Mouse (Mus musculus) erythroblast, embryonic 14.5 days (primary cell): Measurements from ENCODE around the gene Pitpna. TPM values are rescaled to one million over a fixed set of nuclear protein-coding genes. Genes with fewer than 3 reads are reported as not detected.
A peak's percentile ranks its signal among the peaks of the same experiment; 100 is the strongest.

Experiments
- H3K27me3 ChIP-seq: 2 replicates; pipeline ENCODE4 v1.6.1; 2012; ENCODE audit warnings: inconsistent platforms; ENCODE audit not compliant: control insufficient read depth
- H3K36me3 ChIP-seq: 2 replicates; pipeline ENCODE4 v1.6.1; 2012; ENCODE audit warnings: mild to moderate bottlenecking, inconsistent platforms; ENCODE audit not compliant: control insufficient read depth
- H3K4me1 ChIP-seq: 2 replicates; pipeline ENCODE4 v1.6.1; 2012; ENCODE audit warnings: inconsistent platforms; ENCODE audit not compliant: control insufficient read depth
- H3K4me3 ChIP-seq: replicated peaks from 2 replicates; pipeline ENCODE3; 2012; ENCODE audit warnings: moderate library complexity, mild to moderate bottlenecking, inconsistent platforms
- H3K9me3 ChIP-seq: 2 replicates; pipeline ENCODE4 v1.6.1; 2012; ENCODE audit warnings: low read length, inconsistent platforms, mixed read lengths; ENCODE audit not compliant: control insufficient read depth
- GATA1 ChIP-seq: IDR thresholded peaks from 2 replicates; pipeline ENCODE4 v1.6.1; 2012; ENCODE audit warnings: low read length, inconsistent platforms, mixed read lengths
- TAL1 ChIP-seq: IDR thresholded peaks from 3 replicates; pipeline ENCODE4 v1.6.1; 2012; ENCODE audit warnings: low read length, inconsistent platforms, mixed read lengths
- polyA plus RNA-seq: library from polyadenylated mRNA; stranded (reverse); fragments of >175 nt; gene quantifications from 2 replicates; pipeline ENCODE4 v1.2.3, GENCODE M21; 2012

Gene Pitpna
- polyA plus RNA-seq, 1 experiment: 2.7 TPM

GRCm38 (mm10) chr11:75620136-75620780 is 32.4 kb downstream of the Pitpna start:
- TF ChIP-seq TAL1 (no peak), GATA1 (no peak)
- no peaks in the 10 kb centered on the region for H3K9me3 ChIP-seq
- H3K36me3 ChIP-seq: peaks cover 73% of the 10 kb centered on the region
- H3K4me3 ChIP-seq: no peak overlapping the region
- H3K4me1 ChIP-seq: peaks cover 1% of the 10 kb centered on the region; the same call in 1 of the 2 replicates
- H3K27me3 ChIP-seq: no peaks in the 10 kb centered on the region

DNA sequence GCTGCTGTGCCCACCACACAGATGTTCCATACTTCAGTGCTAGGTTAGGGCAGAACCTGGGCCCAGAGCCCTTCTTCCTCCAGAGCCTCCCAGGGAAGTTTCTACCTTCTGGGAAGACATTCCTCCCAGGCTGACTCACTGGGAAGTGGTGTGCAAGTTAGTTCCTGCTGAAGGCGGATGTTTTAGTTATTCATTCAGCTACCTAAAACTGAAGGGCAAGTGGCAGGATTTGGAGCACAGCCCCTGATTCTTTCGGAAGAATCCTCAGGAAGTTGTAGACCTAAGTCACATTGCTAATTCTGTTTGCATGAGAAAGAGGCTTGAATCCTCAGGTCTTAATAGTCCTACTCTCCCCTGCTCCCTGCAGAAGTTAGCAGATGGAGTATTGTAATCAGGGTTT is 33.5 kb downstream of the Pitpna start:
- H3K4me3 ChIP-seq: no peak overlapping the region
- peaks cover 1% of the 10 kb centered on the region; the same call in 1 of the 2 replicates for H3K4me1 ChIP-seq
- TF ChIP-seq GATA1: no peak
- TF ChIP-seq TAL1: no peak
- no peaks in the 10 kb centered on the region for H3K27me3 ChIP-seq
- H3K36me3 ChIP-seq: peaks cover 80% of the 10 kb centered on the region
- no peaks in the 10 kb centered on the region for H3K9me3 ChIP-seq

GRCm38 (mm10) chr11:75622588-75623329 is 34.9 kb downstream of the Pitpna start:
- H3K36me3 ChIP-seq: peaks cover 84% of the 10 kb centered on the region

DNA sequence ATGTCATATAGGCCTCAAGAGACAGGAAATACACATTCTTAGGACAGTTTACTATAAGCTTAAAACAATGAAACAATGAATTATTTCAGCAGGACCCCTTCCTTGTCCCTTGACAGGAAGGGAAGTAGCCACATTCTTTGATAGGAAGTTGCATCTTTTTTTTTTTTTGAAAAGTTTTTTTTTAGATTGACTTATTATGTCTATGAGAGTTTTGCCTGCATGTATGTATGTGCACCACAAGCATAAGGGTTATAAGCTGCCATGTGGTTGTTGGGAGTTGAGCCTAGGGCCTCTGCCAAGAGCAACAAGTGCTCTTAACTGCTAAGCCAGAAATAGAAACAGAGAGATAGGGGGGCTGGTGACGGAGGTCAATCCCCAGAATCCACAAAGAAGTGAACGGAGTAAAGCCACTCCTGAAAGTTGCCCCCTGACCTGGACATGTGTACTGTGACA is 36.2 kb downstream of the Pitpna start:
- no peak for TF ChIP-seq GATA1
- no peak for TF ChIP-seq TAL1
- peaks cover 82% of the 10 kb centered on the region for H3K36me3 ChIP-seq
- no peak overlapping the region for H3K4me3 ChIP-seq
- no peaks in the 10 kb centered on the region for H3K9me3 ChIP-seq
- H3K4me1 ChIP-seq: peaks cover 1% of the 10 kb centered on the region
- no peaks in the 10 kb centered on the region for H3K27me3 ChIP-seq

More at GRCm38 (mm10) chr11:75622588-75623329, 34.9 kb downstream of the Pitpna start:
- no peaks in the 10 kb centered on the region for H3K27me3 ChIP-seq
- TF ChIP-seq GATA1 (no peak), TAL1 (no peak)
- H3K4me1 ChIP-seq: peaks cover 1% of the 10 kb centered on the region; the same call in 1 of the 2 replicates
- no peaks in the 10 kb centered on the region for H3K9me3 ChIP-seq
- H3K4me3 ChIP-seq: no peak overlapping the region

GRCm38 (mm10) chr11:75625820-75626219 is 37.9 kb downstream of the Pitpna start:
- Histone ChIP-seq H3K4me1 (peaks cover 14% of the 10 kb centered on the region), H3K27me3 (no peaks in the 10 kb centered on the region), H3K36me3 (peaks cover 66% of the 10 kb centered on the region), H3K9me3 (no peaks in the 10 kb centered on the region), H3K4me3 (no peak overlapping the region)
- TF ChIP-seq GATA1 (no peak), TAL1 (no peak)

- no peaks in the 10 kb centered on the region for H3K9me3 ChIP-seq
- no peak for TF ChIP-seq TAL1
- TF ChIP-seq GATA1: no peak
- H3K4me1 ChIP-seq: peaks cover 33% of the 10 kb centered on the region
- peak overlapping the region; percentile 70 for H3K4me3 ChIP-seq
- H3K36me3 ChIP-seq: peaks cover 59% of the 10 kb centered on the region
- no peaks in the 10 kb centered on the region for H3K27me3 ChIP-seq
Observed at GRCm38 (mm10) chr11:75630098-75630497, 42.2 kb downstream of the Pitpna start.

DNA sequence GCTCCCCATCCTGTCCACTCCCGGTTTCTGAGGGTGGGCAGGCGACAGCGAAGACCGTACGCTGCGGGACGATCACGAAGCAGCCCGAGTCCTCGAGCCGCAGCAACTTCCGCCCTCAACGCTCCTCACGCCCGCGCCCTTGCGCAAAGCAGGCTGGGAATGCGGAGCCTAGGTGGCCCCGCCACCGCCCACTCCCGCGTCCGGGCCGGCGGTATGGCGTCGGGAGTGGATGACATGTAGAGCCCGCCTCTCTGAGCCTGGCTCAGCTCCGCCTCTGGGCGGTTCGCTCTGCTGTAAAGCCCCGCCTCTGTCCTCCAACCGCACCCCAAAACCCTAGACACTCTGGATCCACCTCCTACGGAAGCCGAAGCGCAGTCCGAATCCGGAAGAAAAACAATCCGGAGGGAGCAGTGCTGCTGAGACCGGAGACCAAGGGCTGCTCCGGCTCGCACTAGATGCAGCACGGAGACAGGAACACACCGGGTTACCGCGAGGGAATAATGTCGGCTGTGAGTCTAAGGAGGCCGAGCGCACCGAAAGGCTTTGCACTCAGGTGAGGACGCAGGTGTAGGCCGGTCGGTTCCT is 42.8 kb downstream of the Pitpna start, which contains the start of gene Inpp5k:
Inpp5k (plus strand) TSS at position 344 of the 585 bp plus-strand sequence.
- Histone ChIP-seq H3K4me3 (peak within 1 kb of the TSS; percentile 70), H3K4me1 (peaks cover 33% of the 10 kb centered on the region), H3K36me3 (peaks cover 59% of the 10 kb centered on the region), H3K9me3 (no peaks in the 10 kb centered on the region), H3K27me3 (no peaks in the 10 kb centered on the region)
- TF ChIP-seq GATA1 (no peak), TAL1 (no peak)

DNA sequence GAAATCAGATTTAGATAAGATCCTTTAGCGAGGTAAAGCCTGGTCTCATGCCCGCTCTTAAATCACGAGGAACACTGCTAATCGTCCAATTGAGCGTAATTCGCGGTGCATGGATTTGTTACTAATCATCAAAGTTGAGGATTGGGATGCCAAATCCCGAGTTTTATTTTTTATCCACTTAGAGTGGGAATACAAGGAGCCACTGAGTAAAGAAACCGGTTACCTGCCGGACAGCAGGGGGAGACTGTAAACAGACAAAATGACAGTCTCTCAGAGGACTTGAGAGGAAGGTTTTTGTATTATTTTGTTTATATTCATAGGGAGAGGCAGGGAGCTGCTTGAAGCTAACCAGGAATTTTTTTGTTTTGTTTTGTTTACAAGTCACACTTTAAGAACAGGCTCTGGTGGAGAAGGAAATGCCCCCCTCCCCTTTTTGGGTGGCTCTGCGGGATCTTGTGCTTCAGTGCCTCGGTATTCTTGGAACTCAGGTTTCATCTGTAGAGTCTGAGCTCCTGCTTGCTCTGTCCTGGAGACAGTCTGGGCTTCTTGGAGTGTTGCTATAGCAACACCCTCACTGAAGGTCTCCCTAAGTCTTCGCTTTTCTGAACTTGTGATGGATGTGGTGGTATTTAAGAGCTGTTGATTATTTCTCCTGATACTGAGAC is 43.8 kb downstream of the Pitpna start:
- no peak for TF ChIP-seq TAL1
- TF ChIP-seq GATA1: no peak; the same call in 1 of the 2 replicates
- Histone ChIP-seq H3K4me1 (peaks cover 33% of the 10 kb centered on the region), H3K4me3 (peak overlapping the region; percentile 70), H3K36me3 (peaks cover 59% of the 10 kb centered on the region), H3K27me3 (no peaks in the 10 kb centered on the region), H3K9me3 (no peaks in the 10 kb centered on the region)
